Mouse (Mus musculus): ENCODE results near the gene Frmd6. TPM values are rescaled to one million over a fixed set of nuclear protein-coding genes. Genes with fewer than 3 reads are reported as not detected.

Gene Frmd6
- total RNA-seq, 2 experiments from 2014 or later: 2.3 to 3.6 TPM

DNA sequence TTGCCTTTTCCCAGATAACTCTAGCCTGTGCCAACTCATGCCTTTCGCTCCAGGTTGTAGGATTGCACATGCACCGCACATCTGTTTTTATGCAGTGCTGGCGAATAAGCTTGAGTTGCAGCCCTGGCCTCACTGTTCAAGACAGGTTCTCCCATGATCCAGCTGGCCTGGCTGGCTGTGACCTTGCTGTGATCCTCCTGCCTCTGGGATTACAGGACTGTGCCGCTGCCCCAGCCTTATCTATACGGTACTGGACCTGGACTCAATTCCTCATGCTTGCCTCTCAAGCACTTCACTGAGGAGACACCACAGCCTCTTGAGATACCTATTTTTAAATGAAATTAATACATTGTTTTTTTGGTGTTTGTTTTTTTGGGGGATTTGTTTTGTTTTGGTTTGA is 118.9 kb downstream of the Frmd6 start:
- ATAC-seq (replicated peaks; ENCODE audit: low FRiP score, low TSS enrichment, poor library complexity, severe bottlenecking): no peak

DNA sequence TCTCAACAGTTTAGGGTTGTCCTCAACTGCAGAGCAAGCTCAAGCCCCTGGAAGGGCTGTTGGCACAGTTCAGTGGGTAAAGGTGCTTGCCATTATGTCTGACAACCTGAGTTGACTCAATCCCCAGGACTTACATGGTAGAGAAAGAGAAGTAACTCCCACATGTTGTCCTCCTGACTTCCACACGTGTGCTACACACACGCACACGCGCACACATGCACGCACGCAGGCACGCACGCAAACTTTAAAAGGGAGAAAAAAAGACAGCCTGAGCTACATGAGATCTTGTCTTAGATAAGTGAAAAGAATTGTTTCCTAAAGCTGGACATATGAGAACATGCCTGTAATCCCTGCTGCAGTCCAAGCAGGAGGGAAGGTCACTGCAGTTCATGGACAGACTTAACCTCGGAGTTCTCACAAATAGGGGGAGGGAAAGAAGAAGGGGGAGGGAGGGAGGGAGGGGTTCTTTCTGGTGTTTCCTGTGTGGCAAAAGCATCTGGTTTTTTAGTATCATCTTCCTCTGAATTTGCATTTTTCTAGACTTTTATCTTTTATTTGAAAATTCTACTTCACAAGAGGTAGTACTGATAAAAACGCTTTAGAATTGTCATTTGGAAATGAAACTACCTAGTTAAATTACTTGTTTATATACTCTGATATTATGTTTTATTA is 121.4 kb downstream of the Frmd6 start:
- ATAC-seq (replicated peaks; ENCODE audit: low FRiP score, low TSS enrichment, poor library complexity, severe bottlenecking): no peak

Other genes with a start within 250 kb of the Frmd6 start
- 52.7 and 85.1 TPM in 2 replicates for gene Actr10, start 112.3 kb downstream of the Frmd6 start, total RNA-seq (2014; fragmentation: Nextera tagmentation)
- gene Actr10, start 112.3 kb downstream of the Frmd6 start, total RNA-seq (2017): 54.8 and 65.0 TPM in 2 replicates
- gene Psma3, start 149.1 kb downstream of the Frmd6 start, total RNA-seq (2014; fragmentation: Nextera tagmentation): 335 and 399 TPM in 2 replicates
- gene Psma3, start 149.1 kb downstream of the Frmd6 start, total RNA-seq (2017): 428 and 450 TPM in 2 replicates
- gene Arid4a, start 190.5 kb downstream of the Frmd6 start, total RNA-seq (2014; fragmentation: Nextera tagmentation): 23.4 and 36.3 TPM in 2 replicates
- gene Arid4a, start 190.5 kb downstream of the Frmd6 start, total RNA-seq (2017): 58.0 and 58.9 TPM in 2 replicates

Measured in megakaryocyte-erythroid progenitor cell, adult 5-6 weeks (primary cell).